Mouse (Mus musculus): ENCODE measurements around the gene Ino80e. TPM values are rescaled to one million over a fixed set of nuclear protein-coding genes. Genes with fewer than 3 reads are reported as not detected.

The Ino80e gene
- polyA plus RNA-seq, 1 experiment, result 105 TPM

- H3K79me3 ChIP-seq (ENCODE audit: low read depth), result no peaks in the 10 kb centered on the region
- H3K4me3 ChIP-seq (ENCODE audit: insufficient read depth, poor library complexity, severe bottlenecking), result no peak overlapping the region
- TF ChIP-seq CEBPB (IDR thresholded peaks at IDR 0.05; ENCODE audit: low read depth) (no peak), MAX (IDR thresholded peaks at IDR 0.05) (no peak), MYOG (IDR thresholded peaks at IDR 0.05; ENCODE audit: control insufficient read depth, extremely low read depth, insufficient read length) (no peak), MYOD1 (IDR thresholded peaks at IDR 0.05; ENCODE audit: control insufficient read depth, insufficient read length, low read depth) (no peak), FOSL1 (IDR thresholded peaks at IDR 0.05; ENCODE audit: insufficient read depth, low read length, poor library complexity, severe bottlenecking) (no peak), CTCF (IDR thresholded peaks at IDR 0.05; ENCODE audit: control insufficient read depth, insufficient read depth, insufficient read length) (no peak), USF1 (IDR thresholded peaks at IDR 0.05; ENCODE audit: low read depth) (no peak)
- no peaks in the 10 kb centered on the region for H3K36me3 ChIP-seq (ENCODE audit: control insufficient read depth, insufficient read depth)
- H3ac ChIP-seq (ENCODE audit: control insufficient read depth, insufficient read length, low read depth), result no peak overlapping the region
- H3K27me3 ChIP-seq (ENCODE audit: control insufficient read depth, insufficient read depth, insufficient read length), result peaks cover 53% of the 10 kb centered on the region
- H3K79me2 ChIP-seq (ENCODE audit: control insufficient read depth, insufficient read depth), result no peaks in the 10 kb centered on the region
These were observed 38.2 kb downstream of the Ino80e start for GRCm38 (mm10) chr7:126823940-126824339.

- Histone ChIP-seq H3K79me2 (ENCODE audit: control insufficient read depth, insufficient read depth) (no peaks in the 10 kb centered on the region), H3K27me3 (ENCODE audit: control insufficient read depth, insufficient read depth, insufficient read length) (peaks cover 47% of the 10 kb centered on the region), H3ac (ENCODE audit: control insufficient read depth, insufficient read length, low read depth) (no peak overlapping the region), H3K4me3 (ENCODE audit: insufficient read depth, poor library complexity, severe bottlenecking) (no peak overlapping the region), H3K79me3 (ENCODE audit: low read depth) (no peaks in the 10 kb centered on the region), H3K36me3 (ENCODE audit: control insufficient read depth, insufficient read depth) (no peaks in the 10 kb centered on the region)
- no peak for TF ChIP-seq CTCF (IDR thresholded peaks at IDR 0.05; ENCODE audit: control insufficient read depth, insufficient read depth, insufficient read length)
- TF ChIP-seq FOSL1 (IDR thresholded peaks at IDR 0.05; ENCODE audit: insufficient read depth, low read length, poor library complexity, severe bottlenecking), result no peak
- TF ChIP-seq MAX (IDR thresholded peaks at IDR 0.05), result no peak
- TF ChIP-seq MYOG (IDR thresholded peaks at IDR 0.05; ENCODE audit: control insufficient read depth, extremely low read depth, insufficient read length), result no peak
- TF ChIP-seq USF1 (IDR thresholded peaks at IDR 0.05; ENCODE audit: low read depth), result no peak
These were observed 38.9 kb downstream of the Ino80e start for GRCm38 (mm10) chr7:126823202-126823711.

- no peak for TF ChIP-seq CEBPB (IDR thresholded peaks at IDR 0.05; ENCODE audit: low read depth)
- no peaks in the 10 kb centered on the region for H3K79me3 ChIP-seq (ENCODE audit: low read depth)
- H3K36me3 ChIP-seq (ENCODE audit: control insufficient read depth, insufficient read depth), result no peaks in the 10 kb centered on the region
- H3ac ChIP-seq (ENCODE audit: control insufficient read depth, insufficient read length, low read depth), result no peak overlapping the region
- no peaks in the 10 kb centered on the region for H3K79me2 ChIP-seq (ENCODE audit: control insufficient read depth, insufficient read depth)
- peaks cover 45% of the 10 kb centered on the region for H3K27me3 ChIP-seq (ENCODE audit: control insufficient read depth, insufficient read depth, insufficient read length)
- no peak overlapping the region for H3K4me3 ChIP-seq (ENCODE audit: insufficient read depth, poor library complexity, severe bottlenecking)
These were observed 39.4 kb downstream of the Ino80e start for GRCm38 (mm10) chr7:126822741-126823140.

- Histone ChIP-seq H3ac (ENCODE audit: control insufficient read depth, insufficient read length, low read depth) (no peak overlapping the region), H3K79me2 (ENCODE audit: control insufficient read depth, insufficient read depth) (no peaks in the 10 kb centered on the region), H3K79me3 (ENCODE audit: low read depth) (no peaks in the 10 kb centered on the region), H3K4me3 (ENCODE audit: insufficient read depth, poor library complexity, severe bottlenecking) (no peak overlapping the region), H3K27me3 (ENCODE audit: control insufficient read depth, insufficient read depth, insufficient read length) (peaks cover 37% of the 10 kb centered on the region), H3K36me3 (ENCODE audit: control insufficient read depth, insufficient read depth) (no peaks in the 10 kb centered on the region)
- TF ChIP-seq MYOG (IDR thresholded peaks at IDR 0.05; ENCODE audit: control insufficient read depth, extremely low read depth, insufficient read length) (no peak), FOSL1 (IDR thresholded peaks at IDR 0.05; ENCODE audit: insufficient read depth, low read length, poor library complexity, severe bottlenecking) (no peak), MAX (IDR thresholded peaks at IDR 0.05) (no peak), MYOD1 (IDR thresholded peaks at IDR 0.05; ENCODE audit: control insufficient read depth, insufficient read length, low read depth) (no peak), CEBPB (IDR thresholded peaks at IDR 0.05; ENCODE audit: low read depth) (no peak), USF1 (IDR thresholded peaks at IDR 0.05; ENCODE audit: low read depth) (no peak), CTCF (IDR thresholded peaks at IDR 0.05; ENCODE audit: control insufficient read depth, insufficient read depth, insufficient read length) (peak; percentile 86)
These were observed 40.2 kb downstream of the Ino80e start for GRCm38 (mm10) chr7:126821835-126822511.

GRCm38 (mm10) chr7:126818818-126819217 is 43.4 kb downstream of the Ino80e start:
- H3K27me3 ChIP-seq (ENCODE audit: control insufficient read depth, insufficient read depth, insufficient read length), result peaks cover 15% of the 10 kb centered on the region
- no peak overlapping the region for H3ac ChIP-seq (ENCODE audit: control insufficient read depth, insufficient read length, low read depth)
- TF ChIP-seq MYOD1 (IDR thresholded peaks at IDR 0.05; ENCODE audit: control insufficient read depth, insufficient read length, low read depth), result no peak
- TF ChIP-seq MAX (IDR thresholded peaks at IDR 0.05), result no peak
- TF ChIP-seq CEBPB (IDR thresholded peaks at IDR 0.05; ENCODE audit: low read depth), result no peak
- no peak for TF ChIP-seq MYOG (IDR thresholded peaks at IDR 0.05; ENCODE audit: control insufficient read depth, extremely low read depth, insufficient read length)
- TF ChIP-seq USF1 (IDR thresholded peaks at IDR 0.05; ENCODE audit: low read depth), result no peak
- no peak for TF ChIP-seq FOSL1 (IDR thresholded peaks at IDR 0.05; ENCODE audit: insufficient read depth, low read length, poor library complexity, severe bottlenecking)
- TF ChIP-seq CTCF (IDR thresholded peaks at IDR 0.05; ENCODE audit: control insufficient read depth, insufficient read depth, insufficient read length), result no peak
- H3K79me3 ChIP-seq (ENCODE audit: low read depth), result no peaks in the 10 kb centered on the region
- no peaks in the 10 kb centered on the region for H3K36me3 ChIP-seq (ENCODE audit: control insufficient read depth, insufficient read depth)
- H3K4me3 ChIP-seq (ENCODE audit: insufficient read depth, poor library complexity, severe bottlenecking), result no peak overlapping the region
- H3K79me2 ChIP-seq (ENCODE audit: control insufficient read depth, insufficient read depth), result no peaks in the 10 kb centered on the region

- TF ChIP-seq MYOD1 (IDR thresholded peaks at IDR 0.05; ENCODE audit: control insufficient read depth, insufficient read length, low read depth) (no peak), MAX (IDR thresholded peaks at IDR 0.05) (no peak), FOSL1 (IDR thresholded peaks at IDR 0.05; ENCODE audit: insufficient read depth, low read length, poor library complexity, severe bottlenecking) (no peak), CEBPB (IDR thresholded peaks at IDR 0.05; ENCODE audit: low read depth) (no peak), USF1 (IDR thresholded peaks at IDR 0.05; ENCODE audit: low read depth) (no peak), CTCF (IDR thresholded peaks at IDR 0.05; ENCODE audit: control insufficient read depth, insufficient read depth, insufficient read length) (no peak), MYOG (IDR thresholded peaks at IDR 0.05; ENCODE audit: control insufficient read depth, extremely low read depth, insufficient read length) (no peak)
- H3K79me2 ChIP-seq (ENCODE audit: control insufficient read depth, insufficient read depth), result no peaks in the 10 kb centered on the region
- no peak overlapping the region for H3K4me3 ChIP-seq (ENCODE audit: insufficient read depth, poor library complexity, severe bottlenecking)
- H3K36me3 ChIP-seq (ENCODE audit: control insufficient read depth, insufficient read depth), result no peaks in the 10 kb centered on the region
- H3K27me3 ChIP-seq (ENCODE audit: control insufficient read depth, insufficient read depth, insufficient read length), result peaks cover 4% of the 10 kb centered on the region
- no peaks in the 10 kb centered on the region for H3K79me3 ChIP-seq (ENCODE audit: low read depth)
- no peak overlapping the region for H3ac ChIP-seq (ENCODE audit: control insufficient read depth, insufficient read length, low read depth)
These were observed 44.6 kb downstream of the Ino80e start for GRCm38 (mm10) chr7:126817595-126817994.

Measured in C2C12 (cell line).